Mouse (Mus musculus) intestine, postnatal 0 days (tissue): ENCODE data around the gene 4933402J07Rik. TPM values are rescaled to one million over a fixed set of nuclear protein-coding genes. Genes with fewer than 3 reads are reported as not detected.

ENCODE experiments used
- ATAC-seq: fragments of 200-750 bp; cut with Nextera tagmentation; 2 replicates; pipeline ENCODE4 v1.8.0; 2017; ENCODE audit warnings: mild to moderate bottlenecking, moderate TSS enrichment, moderate library complexity
- H3K27ac ChIP-seq: fragments of 300-500 bp; sonication (generic); 2 replicates; pipeline ENCODE4 v1.5.1; 2014; ENCODE audit warnings: mild to moderate bottlenecking, low read depth, low read length, moderate library complexity
- H3K27me3 ChIP-seq: fragments of 300-500 bp; sonication (generic); replicated peaks from 2 replicates; pipeline ENCODE4 v1.6.1; 2014; ENCODE audit warnings: low read length, mixed read lengths; ENCODE audit not compliant: control insufficient read depth, insufficient read depth
- H3K36me3 ChIP-seq: fragments of 300-500 bp; sonication (generic); 2 replicates; pipeline ENCODE4 v1.6.1; 2014; ENCODE audit warnings: mild to moderate bottlenecking, moderate library complexity; ENCODE audit not compliant: control insufficient read depth, insufficient read depth
- H3K4me1 ChIP-seq: fragments of 300-500 bp; sonication (generic); replicated peaks from 2 replicates; pipeline ENCODE4 v1.6.1; 2014; ENCODE audit warnings: antibody characterized with exemption, low read length, mixed read lengths; ENCODE audit not compliant: control insufficient read depth, insufficient read depth
- H3K4me2 ChIP-seq: fragments of 300-500 bp; sonication (generic); replicated peaks from 2 replicates; pipeline ENCODE4 v1.6.1; 2014; ENCODE audit warnings: low read depth, mild to moderate bottlenecking, moderate library complexity
- H3K4me3 ChIP-seq: fragments of 300-500 bp; sonication (generic); 2 replicates; pipeline ENCODE4 v1.5.1; 2014; ENCODE audit warnings: low read depth, low read length
- H3K9ac ChIP-seq: fragments of 300-500 bp; sonication (generic); 2 replicates; pipeline ENCODE4 v1.6.1; 2014; ENCODE audit warnings: mild to moderate bottlenecking, low read depth, low read length
- H3K9me3 ChIP-seq: fragments of 300-500 bp; sonication (generic); 2 replicates; pipeline ENCODE4 v1.6.1; 2016; ENCODE audit warnings: mixed run types; ENCODE audit not compliant: control insufficient read depth
- CTCF ChIP-seq: sonication (generic); IDR thresholded peaks from 2 replicates; pipeline ENCODE4 v1.5.1; 2016; ENCODE audit warnings: low read depth, mild to moderate bottlenecking, control low read depth, antibody characterized with exemption, moderate library complexity
- WGBS: fragments of 180-500 bp; shearing (Covaris S2); extraction: QIAGEN DNeasy Blood & Tissue Kit; methylation state at CpG from one replicate; pipeline ENCODE4 v1.1.7; 2014; 5-methylcytosine and 5-hydroxymethylcytosine counted together
- polyA plus RNA-seq: library from polyadenylated mRNA; unstranded; fragments of >200 nt; fragmentation: Nextera tagmentation; extraction: Ambion mirVana; gene quantifications from 2 replicates; pipeline ENCODE4 v1.2.1, GENCODE M21; 2015

4933402J07Rik gene
- polyA plus RNA-seq, 1 experiment from 2014 or later = not detected

DNA sequence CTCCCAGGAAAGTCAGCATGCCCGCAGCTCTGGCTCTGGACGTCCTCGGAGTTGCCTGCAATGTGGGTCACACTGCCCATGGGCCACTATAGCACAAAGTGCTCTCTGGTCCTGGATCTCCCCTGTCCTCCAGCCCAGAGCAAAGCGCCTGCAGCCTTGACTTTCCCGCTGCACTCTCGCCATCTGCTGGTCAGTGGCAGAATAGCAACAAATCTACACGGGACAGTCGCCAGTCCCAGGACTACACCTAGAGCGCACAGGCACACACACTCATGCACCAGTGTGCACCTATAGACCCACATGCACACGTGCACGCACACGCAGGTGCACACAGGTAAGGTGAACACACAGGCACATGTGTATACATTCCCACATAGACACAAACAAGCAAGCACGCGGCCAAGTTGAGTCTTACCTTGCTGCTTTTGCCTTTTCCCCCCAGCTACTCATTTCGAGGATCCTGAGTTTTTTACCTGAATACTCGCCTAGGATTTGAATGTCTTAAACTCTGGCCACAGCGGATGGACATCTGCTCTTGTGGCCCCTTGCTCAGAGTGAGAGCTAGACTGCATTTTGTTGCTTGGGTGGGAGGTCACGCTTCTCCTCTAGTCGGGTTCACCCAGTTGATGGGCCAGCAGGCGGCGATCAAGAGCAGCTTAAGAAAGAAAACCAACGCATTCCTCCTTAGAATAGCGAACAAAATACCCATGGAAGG is 26.9 kb upstream of the 4933402J07Rik start:
- H3K9me3 ChIP-seq = no peaks in the 10 kb centered on the region
- H3K36me3 ChIP-seq = no peaks in the 10 kb centered on the region
- no peak overlapping the region for H3K27ac ChIP-seq
- no peaks in the 10 kb centered on the region; the same call in 1 of the 2 replicates for H3K27me3 ChIP-seq
- H3K4me2 ChIP-seq = no peak overlapping the region; the same call in 1 of the 2 replicates
- WGBS = 5% methylated on average over 23 of the region's 23 CpGs
- H3K9ac ChIP-seq = no peak overlapping the region
- ATAC-seq = no peak
- H3K4me1 ChIP-seq = no peaks in the 10 kb centered on the region
- TF ChIP-seq CTCF = peak; percentile 95
- H3K4me3 ChIP-seq = no peak overlapping the region

DNA sequence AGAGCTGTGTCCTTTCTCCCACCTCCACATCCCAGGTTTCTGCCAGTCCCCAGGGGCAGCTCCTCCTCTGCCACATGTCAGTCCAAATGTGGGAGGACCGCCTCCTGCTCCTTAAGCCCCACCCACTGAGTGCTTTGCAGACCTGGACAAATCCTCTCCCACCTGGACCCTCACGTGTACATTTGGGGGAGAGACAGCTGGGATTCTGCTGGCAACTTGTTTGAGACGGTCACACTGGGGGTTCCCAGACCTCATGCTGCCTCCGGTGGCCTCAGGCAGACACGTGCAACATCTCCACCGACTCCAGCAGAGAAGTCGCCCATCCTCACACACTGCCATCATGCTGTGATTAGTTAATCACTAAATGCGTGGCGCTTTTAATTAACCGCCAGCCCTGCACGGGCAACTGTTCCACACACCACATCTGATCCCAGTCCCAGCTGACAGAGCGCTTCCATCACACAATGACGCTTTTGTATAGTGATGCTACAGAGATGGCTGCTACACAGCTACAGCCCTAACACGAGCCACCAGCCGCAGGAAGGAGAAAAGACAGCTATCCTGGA is 23.7 kb upstream of the 4933402J07Rik start:
- H3K36me3 ChIP-seq = no peaks in the 10 kb centered on the region
- no peak overlapping the region for H3K4me3 ChIP-seq
- H3K4me2 ChIP-seq = no peak overlapping the region
- H3K27ac ChIP-seq = no peak overlapping the region
- H3K4me1 ChIP-seq = no peaks in the 10 kb centered on the region
- H3K27me3 ChIP-seq = no peaks in the 10 kb centered on the region; the same call in 1 of the 2 replicates
- WGBS = 31% methylated on average over 15 of the region's 15 CpGs
- no peak for ATAC-seq
- no peak for TF ChIP-seq CTCF
- no peaks in the 10 kb centered on the region for H3K9me3 ChIP-seq
- no peak overlapping the region for H3K9ac ChIP-seq

DNA sequence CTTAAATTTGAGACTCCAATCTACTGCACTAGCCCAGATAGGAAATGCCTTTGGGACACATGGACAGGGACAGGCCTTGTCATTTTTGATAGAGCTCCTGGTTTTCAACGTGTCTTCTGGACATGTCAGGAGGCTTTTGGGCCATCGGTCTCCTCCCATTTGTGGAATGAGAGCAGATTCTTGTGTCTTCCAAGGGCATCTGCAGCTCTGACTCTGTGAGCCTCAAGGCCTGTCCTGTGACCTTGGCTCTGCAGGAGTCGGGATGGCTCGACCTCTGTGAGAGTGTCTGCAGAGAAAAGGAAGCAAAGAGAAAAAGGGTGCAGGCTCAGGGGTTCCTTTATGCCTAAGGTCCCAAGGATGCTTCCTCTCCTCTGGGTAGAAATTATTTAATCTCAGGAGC is 13.8 kb upstream of the 4933402J07Rik start:
- no peak overlapping the region for H3K4me2 ChIP-seq
- no peak overlapping the region for H3K27ac ChIP-seq
- 66% methylated on average over 4 of the region's 4 CpGs for WGBS
- no peaks in the 10 kb centered on the region for H3K36me3 ChIP-seq
- no peak for TF ChIP-seq CTCF
- H3K4me1 ChIP-seq = no peaks in the 10 kb centered on the region
- H3K9ac ChIP-seq = no peak overlapping the region
- H3K9me3 ChIP-seq = no peaks in the 10 kb centered on the region
- no peak overlapping the region for H3K4me3 ChIP-seq
- ATAC-seq = no peak
- no peaks in the 10 kb centered on the region for H3K27me3 ChIP-seq

DNA sequence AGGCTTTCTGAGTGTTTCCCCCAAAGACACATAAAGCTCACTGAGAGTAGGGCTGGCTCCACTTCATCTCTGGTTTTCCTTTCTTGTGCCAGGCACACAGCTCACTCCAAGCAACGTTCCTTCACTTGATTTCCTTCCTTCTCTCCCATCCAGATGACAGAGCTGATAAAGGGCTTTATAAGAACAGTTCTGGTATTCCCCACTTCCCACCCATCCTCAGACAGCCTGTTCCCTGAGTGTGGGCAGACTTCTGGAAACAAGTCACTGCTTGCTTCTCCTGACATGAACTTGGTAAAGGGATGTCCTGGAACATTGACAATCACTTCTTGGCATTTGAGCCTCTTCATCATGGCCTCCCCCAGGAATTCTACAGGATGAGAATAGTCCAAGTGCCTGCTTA is 10.9 kb upstream of the 4933402J07Rik start:
- Histone ChIP-seq H3K4me3 (no peak overlapping the region), H3K36me3 (no peaks in the 10 kb centered on the region), H3K9me3 (no peaks in the 10 kb centered on the region), H3K4me2 (no peak overlapping the region), H3K9ac (no peak overlapping the region), H3K27me3 (no peaks in the 10 kb centered on the region), H3K4me1 (no peaks in the 10 kb centered on the region), H3K27ac (no peak overlapping the region)
- no peak for TF ChIP-seq CTCF
- WGBS = 44% methylated on average over 1 of the region's 1 CpGs
- ATAC-seq = no peak

DNA sequence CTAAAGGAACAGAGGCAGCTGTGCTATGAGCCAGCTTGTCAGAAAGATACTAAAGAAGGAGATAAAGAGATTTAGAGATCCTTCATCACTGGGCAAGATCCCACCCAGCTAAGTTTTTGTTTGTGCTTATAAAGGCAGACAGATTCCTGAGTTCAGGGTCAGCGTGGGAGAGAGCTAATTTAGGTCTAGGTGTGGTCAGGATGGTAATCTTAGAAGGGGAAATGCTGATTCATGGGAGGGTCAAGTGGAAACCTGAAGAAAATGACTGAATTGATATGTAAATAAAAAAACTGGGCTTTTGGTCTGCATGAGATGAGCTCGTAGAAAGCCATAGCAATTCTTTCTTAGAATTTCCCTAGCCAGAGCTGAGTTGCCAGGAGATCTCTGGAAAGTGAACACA is 2.9 kb upstream of the 4933402J07Rik start:
- Histone ChIP-seq H3K9ac (no peak overlapping the region), H3K27ac (no peak overlapping the region), H3K4me2 (no peak overlapping the region), H3K36me3 (no peaks in the 10 kb centered on the region), H3K4me1 (no peaks in the 10 kb centered on the region), H3K4me3 (no peak overlapping the region), H3K9me3 (no peaks in the 10 kb centered on the region), H3K27me3 (no peaks in the 10 kb centered on the region)
- no peak for TF ChIP-seq CTCF
- ATAC-seq = no peak
- 39% methylated on average over 2 of the region's 2 CpGs for WGBS

DNA sequence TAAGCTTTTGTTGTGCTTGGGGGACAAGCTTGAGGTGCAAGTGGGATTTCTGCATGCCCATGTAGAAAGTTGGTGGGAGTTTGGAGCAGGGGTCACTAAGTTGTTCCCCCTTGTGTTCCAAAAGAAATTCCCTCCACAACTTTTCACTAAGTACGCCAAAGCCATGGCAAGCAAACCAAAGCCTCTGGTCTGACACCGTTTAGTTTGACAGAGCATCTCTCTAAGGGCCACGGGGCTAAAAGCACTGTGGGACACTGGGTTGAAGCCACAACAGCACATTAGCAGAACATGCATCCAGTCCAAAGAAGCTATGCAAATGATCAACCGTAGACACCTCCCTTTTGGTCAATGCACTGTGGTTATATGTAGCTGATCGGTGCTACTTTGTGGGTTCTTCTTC is 5.5 kb downstream of the 4933402J07Rik start:
- H3K4me2 ChIP-seq = no peak overlapping the region
- H3K27me3 ChIP-seq = no peaks in the 10 kb centered on the region
- WGBS = 84% methylated on average over 5 of the region's 5 CpGs
- no peaks in the 10 kb centered on the region for H3K9me3 ChIP-seq
- H3K9ac ChIP-seq = no peak overlapping the region
- no peak for ATAC-seq
- no peak for TF ChIP-seq CTCF
- H3K4me3 ChIP-seq = no peak overlapping the region
- 0 out of 2 replicates have a peak, but pooled peaks cover 3% of the 10 kb centered on the region for H3K4me1 ChIP-seq
- H3K36me3 ChIP-seq = no peaks in the 10 kb centered on the region
- H3K27ac ChIP-seq = no peak overlapping the region
